Mouse (Mus musculus) liver, embryonic 14.5 days (tissue): ENCODE measurements around the gene Ddx41. TPM values are rescaled to one million over a fixed set of nuclear protein-coding genes. Genes with fewer than 3 reads are reported as not detected.

Source experiments
- ATAC-seq: fragments of 200-750 bp; cut with Nextera tagmentation; 2 replicates; pipeline ENCODE4 v1.8.0; 2017; ENCODE audit warnings: moderate number of reproducible peaks, mild to moderate bottlenecking, moderate library complexity; ENCODE audit not compliant: insufficient read depth
- DNase-seq, 3 experiments: peaks; one replicate each; pipeline ENCODE4 v3.0.0-alpha.2; 2012 to 2013; ENCODE audit warnings: low read depth in 3 of 3, low spot score in 3 of 3
- H3K27ac ChIP-seq: fragments of 300-500 bp; sonication (generic); 2 replicates; pipeline ENCODE4 v1.5.1; 2014; ENCODE audit warnings: moderate library complexity, mild to moderate bottlenecking, control low read depth, inconsistent platforms
- H3K27me3 ChIP-seq: fragments of 300-500 bp; sonication (generic); 2 replicates; pipeline ENCODE4 v1.6.1; 2014; ENCODE audit warnings: mild to moderate bottlenecking, low read length, moderate library complexity; ENCODE audit not compliant: control insufficient read depth, insufficient read depth
- H3K36me3 ChIP-seq: fragments of 300-500 bp; sonication (generic); replicated peaks from 2 replicates; pipeline ENCODE4 v1.6.1; 2014; ENCODE audit warnings: low read depth; ENCODE audit not compliant: control insufficient read depth, insufficient read depth
- H3K4me1 ChIP-seq, 2 experiments: fragments of 200-500 bp in 1 of 2; fragments of 300-500 bp in 1 of 2; sonication (generic) in 1 of 2; replicated peaks; 2 replicates each; pipeline ENCODE4 v1.6.1; 2012 to 2014; ENCODE audit warnings: antibody characterized with exemption in 1 of 2, inconsistent platforms in 1 of 2, low read length in 1 of 2; ENCODE audit not compliant: control insufficient read depth in 2 of 2, insufficient read depth in 2 of 2
- H3K4me2 ChIP-seq: fragments of 300-500 bp; sonication (generic); 2 replicates; pipeline ENCODE4 v1.6.1; 2014; ENCODE audit warnings: low read depth, mild to moderate bottlenecking, control low read depth, moderate library complexity
- H3K4me3 ChIP-seq, 2 experiments: fragments of 200-500 bp in 1 of 2; fragments of 300-500 bp in 1 of 2; sonication (generic) in 1 of 2; 2 replicates each; pipeline ENCODE4 v1.5.1; 2012 to 2014; ENCODE audit warnings: low read depth in 2 of 2, low read length in 2 of 2, mild to moderate bottlenecking in 2 of 2, control low read depth in 1 of 2, inconsistent platforms in 1 of 2, moderate library complexity in 1 of 2; ENCODE audit not compliant: insufficient read depth in 1 of 2
- H3K9ac ChIP-seq: fragments of 300-500 bp; sonication (generic); replicated peaks from 2 replicates; pipeline ENCODE4 v1.6.1; 2014; ENCODE audit warnings: mild to moderate bottlenecking, control low read depth, moderate library complexity
- H3K9me3 ChIP-seq: fragments of 300-500 bp; sonication (generic); 2 replicates; pipeline ENCODE4 v1.6.1; 2016; ENCODE audit warnings: low read length, mixed read lengths; ENCODE audit not compliant: control insufficient read depth
- CTCF ChIP-seq: IDR thresholded peaks from 2 replicates; pipeline ENCODE4 v1.5.1; 2016; ENCODE audit warnings: antibody characterized with exemption, low read depth, control low read depth
- EP300 ChIP-seq: IDR thresholded peaks from 2 replicates; pipeline ENCODE4 v1.6.1; 2016; ENCODE audit warnings: antibody characterized with exemption, low read depth
- WGBS: fragments of 180-500 bp; shearing (Covaris S2); extraction: QIAGEN DNeasy Blood & Tissue Kit; methylation state at CpG from one replicate; pipeline ENCODE4 v1.1.7; 2014; ENCODE audit not compliant: insufficient replicate concordance; 5-methylcytosine and 5-hydroxymethylcytosine counted together
- polyA plus RNA-seq, 2 experiments: library from polyadenylated mRNA; depleted of rRNA in 1 of 2; stranded (reverse) in 1 of 2; unstranded in 1 of 2; fragments of >200 nt; fragmentation: Nextera tagmentation in 1 of 2; extraction: Ambion mirVana in 1 of 2; gene quantifications; 2 replicates each; pipeline versions ENCODE4 v1.2.1 to v1.2.3; 2012 to 2014

The Ddx41 gene
- polyA plus RNA-seq, 2 experiments, result 23.6 to 29.4 TPM

GRCm38 (mm10) chr13:55557499-55557898 lies 21.0 kb upstream of the Ddx41 start:
- DNase-seq (no peak), ATAC-seq (no peak)
- Histone ChIP-seq H3K4me3 (no peak overlapping the region), H3K4me2 (no peak overlapping the region), H3K27ac (no peak overlapping the region), H3K27me3 (no peaks in the 10 kb centered on the region), H3K4me1 (no peaks in the 10 kb centered on the region), H3K9me3 (no peaks in the 10 kb centered on the region), H3K9ac (no peak overlapping the region), H3K36me3 (no peaks in the 10 kb centered on the region)
- no peak for TF ChIP-seq CTCF
- no peak for TF ChIP-seq EP300
- WGBS, result 80% methylated on average over 6 of the region's 6 CpGs

GRCm38 (mm10) chr13:55555921-55556320 lies 19.5 kb upstream of the Ddx41 start:
- ATAC-seq (no peak), DNase-seq (no peak)
- Histone ChIP-seq H3K27ac (no peak overlapping the region), H3K9ac (no peak overlapping the region), H3K4me3 (no peak overlapping the region), H3K9me3 (no peaks in the 10 kb centered on the region), H3K27me3 (no peaks in the 10 kb centered on the region), H3K36me3 (no peaks in the 10 kb centered on the region), H3K4me1 (no peaks in the 10 kb centered on the region), H3K4me2 (no peak overlapping the region)
- TF ChIP-seq EP300, result no peak
- no peak for TF ChIP-seq CTCF
- WGBS, result 83% methylated on average over 9 of the region's 9 CpGs

GRCm38 (mm10) chr13:55549061-55549460 lies 12.6 kb upstream of the Ddx41 start:
- peaks cover 4 to 13% of the 10 kb centered on the region in 2 experiments; a peak in 3 of 4 replicates for H3K4me1 ChIP-seq
- H3K27ac ChIP-seq, result no peak overlapping the region
- ATAC-seq (no peak), DNase-seq (no peak)
- TF ChIP-seq CTCF, result no peak
- no peak for TF ChIP-seq EP300
- H3K27me3 ChIP-seq, result no peaks in the 10 kb centered on the region
- H3K9ac ChIP-seq, result no peak overlapping the region
- H3K36me3 ChIP-seq, result no peaks in the 10 kb centered on the region; the same call in none of the 2 replicates
- no peak overlapping the region for H3K4me3 ChIP-seq
- H3K4me2 ChIP-seq, result no peak overlapping the region
- 86% methylated on average over 15 of the region's 15 CpGs for WGBS
- no peaks in the 10 kb centered on the region for H3K9me3 ChIP-seq

DNA sequence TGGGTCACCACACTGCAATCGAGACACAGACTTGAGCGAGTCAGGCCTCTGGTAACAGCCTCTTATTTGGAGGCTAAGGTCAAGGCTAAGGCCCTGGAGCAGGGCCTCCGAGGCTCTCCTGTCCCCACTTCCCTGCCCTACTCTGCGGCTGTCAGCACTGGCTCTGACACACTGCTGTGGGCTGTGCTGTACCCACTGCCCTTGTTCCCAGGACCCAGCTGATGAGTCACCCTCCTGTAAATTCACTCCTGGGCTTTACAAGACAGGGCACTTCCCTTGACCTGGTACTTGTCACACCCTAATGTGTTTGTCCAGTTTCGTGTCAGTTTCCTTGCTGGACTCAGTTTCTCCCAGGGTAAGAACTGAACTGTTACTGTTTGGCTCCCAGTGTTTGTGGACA lies 12.0 kb upstream of the Ddx41 start:
- Histone ChIP-seq H3K9me3 (no peaks in the 10 kb centered on the region), H3K9ac (no peak overlapping the region), H3K27me3 (no peaks in the 10 kb centered on the region), H3K4me3 (no peak overlapping the region), H3K27ac (no peak overlapping the region), H3K36me3 (no peaks in the 10 kb centered on the region; the same call in none of the 2 replicates), H3K4me1 (peaks cover 4 to 13% of the 10 kb centered on the region in 2 experiments; a peak in 3 of 4 replicates), H3K4me2 (no peak overlapping the region)
- DNase-seq (no peak), ATAC-seq (no peak)
- WGBS, result 75% methylated on average over 5 of the region's 5 CpGs
- TF ChIP-seq EP300 (no peak), CTCF (no peak)

- DNase-seq (no peak), ATAC-seq (no peak)
- no peaks in the 10 kb centered on the region for H3K9me3 ChIP-seq
- peaks cover 4 to 13% of the 10 kb centered on the region in 2 experiments; a peak in 3 of 4 replicates for H3K4me1 ChIP-seq
- no peaks in the 10 kb centered on the region for H3K27me3 ChIP-seq
- WGBS, result 82% methylated on average over 2 of the region's 2 CpGs
- peaks cover 4% of the 10 kb centered on the region for H3K36me3 ChIP-seq
- TF ChIP-seq EP300, result no peak
- TF ChIP-seq CTCF, result no peak
- H3K4me2 ChIP-seq, result no peak overlapping the region
- no peak overlapping the region for H3K27ac ChIP-seq
- no peak overlapping the region for H3K4me3 ChIP-seq
- no peak overlapping the region for H3K9ac ChIP-seq
These were observed 11.5 kb upstream of the Ddx41 start for GRCm38 (mm10) chr13:55547916-55548315.
